Mouse (Mus musculus) liver, embryonic 16.5 days (tissue): Measurements from ENCODE around the gene Mllt10. TPM values are rescaled to one million over a fixed set of nuclear protein-coding genes. Genes with fewer than 3 reads are reported as not detected.

Experiments
- ATAC-seq: fragments of 200-750 bp; cut with Nextera tagmentation; 2 replicates; pipeline ENCODE4 v1.8.0; 2017; ENCODE audit warnings: low read depth, mild to moderate bottlenecking, moderate number of reproducible peaks, moderate library complexity
- H3K27ac ChIP-seq: fragments of 300-500 bp; sonication (generic); 2 replicates; pipeline ENCODE4 v1.5.1; 2014; ENCODE audit warnings: mild to moderate bottlenecking, low read length
- H3K27me3 ChIP-seq: fragments of 300-500 bp; sonication (generic); 2 replicates; pipeline ENCODE4 v1.6.1; 2014; ENCODE audit warnings: low read depth, low read length, mixed read lengths; ENCODE audit not compliant: control insufficient read depth, insufficient read depth
- H3K36me3 ChIP-seq: fragments of 300-500 bp; sonication (generic); 2 replicates; pipeline ENCODE4 v1.6.1; 2014; ENCODE audit warnings: mild to moderate bottlenecking; ENCODE audit not compliant: control insufficient read depth, insufficient read depth
- H3K4me1 ChIP-seq: fragments of 300-500 bp; sonication (generic); 2 replicates; pipeline ENCODE4 v1.6.1; 2014; ENCODE audit warnings: low read depth, low read length, mixed read lengths; ENCODE audit not compliant: control insufficient read depth
- H3K4me2 ChIP-seq: fragments of 300-500 bp; sonication (generic); 2 replicates; pipeline ENCODE4 v1.6.1; 2014; ENCODE audit warnings: low read depth, low read length, mixed read lengths
- H3K4me3 ChIP-seq: fragments of 300-500 bp; sonication (generic); 2 replicates; pipeline ENCODE4 v1.5.1; 2014; ENCODE audit warnings: low read depth, mild to moderate bottlenecking, low read length
- H3K9ac ChIP-seq: fragments of 300-500 bp; sonication (generic); 2 replicates; pipeline ENCODE4 v1.6.1; 2014; ENCODE audit warnings: low read depth, low read length
- H3K9me3 ChIP-seq: fragments of 300-500 bp; sonication (generic); replicated peaks from 2 replicates; pipeline ENCODE4 v1.6.1; 2016; ENCODE audit warnings: low read length; ENCODE audit not compliant: control insufficient read depth
- WGBS: fragments of 180-500 bp; shearing (Covaris S2); extraction: QIAGEN DNeasy Blood & Tissue Kit; methylation state at CpG from one replicate; pipeline ENCODE4 v1.1.7; 2014; ENCODE audit not compliant: insufficient replicate concordance; 5-methylcytosine and 5-hydroxymethylcytosine counted together
- polyA plus RNA-seq: library from polyadenylated mRNA; unstranded; fragments of >200 nt; fragmentation: Nextera tagmentation; extraction: Ambion mirVana; gene quantifications from 2 replicates; pipeline ENCODE4 v1.2.1, GENCODE M21; 2015

Mllt10 gene
- polyA plus RNA-seq, 1 experiment from 2014 or later = 23.8 TPM

GRCm38 (mm10) chr2:18053951-18054530 is 996 bp upstream of the Mllt10 start:
- peaks cover 18% of the 10 kb centered on the region for H3K4me1 ChIP-seq
- H3K9ac ChIP-seq = no peak overlapping the region
- no peaks in the 10 kb centered on the region for H3K36me3 ChIP-seq
- no peak for ATAC-seq
- H3K4me2 ChIP-seq = no peak overlapping the region
- no peak overlapping the region for H3K4me3 ChIP-seq
- 54% methylated on average over 2 of the region's 2 CpGs for WGBS
- peaks cover 36% of the 10 kb centered on the region for H3K27me3 ChIP-seq
- no peaks in the 10 kb centered on the region for H3K9me3 ChIP-seq
- no peak overlapping the region for H3K27ac ChIP-seq

DNA sequence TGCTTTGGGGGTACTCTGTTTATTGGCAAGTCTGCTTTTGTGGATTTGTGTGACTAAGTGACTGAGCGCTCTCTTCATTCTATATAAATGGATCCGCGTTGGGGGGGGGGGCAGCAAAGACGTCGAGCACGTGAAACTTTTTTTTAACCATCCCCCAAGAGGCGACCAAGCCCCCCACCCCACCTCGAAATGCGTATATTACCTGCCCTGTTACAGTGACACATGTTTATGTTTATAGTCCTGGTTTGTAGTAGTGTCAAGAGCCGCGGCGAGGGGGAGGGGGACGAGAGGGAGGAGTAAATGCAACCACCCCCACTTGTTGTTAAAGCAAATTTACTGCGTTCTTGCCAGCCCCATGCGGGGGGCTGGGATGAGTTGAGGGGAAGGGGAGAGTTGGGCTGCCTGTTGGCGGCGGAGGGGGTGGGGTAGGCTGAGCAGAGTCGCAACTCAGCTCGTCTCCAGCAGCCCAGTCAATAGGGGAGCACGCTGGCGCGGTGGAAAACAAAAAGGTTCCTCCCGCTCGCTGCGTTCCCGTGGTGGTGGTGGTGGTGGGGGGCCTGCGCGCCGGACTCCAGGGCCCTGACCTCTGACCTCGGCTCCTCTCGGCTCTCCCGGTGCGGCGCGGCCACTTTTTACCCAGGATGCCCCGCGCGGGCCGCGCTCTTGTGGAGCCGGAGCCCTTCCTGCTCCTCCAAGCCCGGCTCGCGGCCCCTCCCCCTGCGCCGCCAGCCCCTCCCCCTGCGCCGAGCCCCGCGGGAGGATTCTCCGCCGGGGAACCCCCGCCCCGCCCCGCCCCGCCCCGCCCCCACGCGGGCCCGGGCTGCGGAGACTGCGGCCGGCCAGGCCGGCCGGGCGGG is 1.1 kb downstream of the Mllt10 start:
- no peaks in the 10 kb centered on the region for H3K36me3 ChIP-seq
- H3K4me1 ChIP-seq = peaks cover 19% of the 10 kb centered on the region
- peak overlapping the region; percentile 87 for H3K4me2 ChIP-seq
- peak overlapping the region; percentile 99 for H3K27ac ChIP-seq
- peak overlapping the region; percentile 78 for H3K4me3 ChIP-seq
- peak overlapping the region; percentile 93 for H3K9ac ChIP-seq
- ATAC-seq = peak; percentile 12
- peaks cover 15% of the 10 kb centered on the region for H3K27me3 ChIP-seq
- under 1% methylated on average over 44 of the region's 66 CpGs for WGBS
- H3K9me3 ChIP-seq = no peaks in the 10 kb centered on the region

DNA sequence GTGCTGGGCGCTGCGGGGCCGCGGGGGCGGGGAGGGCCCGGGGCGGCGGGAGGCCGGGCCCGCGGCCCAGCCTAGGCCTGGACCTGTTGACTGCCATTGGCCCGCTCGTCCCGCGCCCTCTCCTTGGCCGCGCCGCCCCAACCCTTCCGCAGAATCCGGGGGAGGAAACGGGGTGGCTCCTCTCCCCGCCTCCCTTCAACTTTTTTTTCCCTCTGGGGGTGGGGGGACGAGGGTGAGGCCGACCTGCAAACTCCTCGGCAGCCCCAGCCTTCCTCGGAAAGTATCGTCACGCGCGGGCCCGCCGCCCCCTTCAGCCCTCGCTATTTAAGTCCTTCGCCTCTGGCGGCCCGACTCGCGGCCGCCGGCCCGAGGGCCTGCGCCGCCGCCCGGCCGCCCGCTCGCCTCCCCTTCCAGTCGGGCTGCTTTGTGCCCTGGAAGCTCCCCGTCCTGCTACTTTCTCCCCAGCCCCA is 1.8 kb downstream of the Mllt10 start:
- Histone ChIP-seq H3K9me3 (no peaks in the 10 kb centered on the region), H3K27ac (peak overlapping the region; percentile 99), H3K27me3 (peaks cover 9% of the 10 kb centered on the region), H3K9ac (peak overlapping the region; percentile 93), H3K4me1 (peaks cover 19% of the 10 kb centered on the region), H3K4me3 (peak overlapping the region; percentile 78), H3K36me3 (no peaks in the 10 kb centered on the region), H3K4me2 (peak overlapping the region; percentile 87)
- under 1% methylated on average over 38 of the region's 50 CpGs for WGBS
- ATAC-seq = peak; percentile 94

GRCm38 (mm10) chr2:18057336-18058145 is 2.5 kb downstream of the Mllt10 start:
- H3K4me3 ChIP-seq = peak overlapping the region; percentile 78
- H3K36me3 ChIP-seq = no peaks in the 10 kb centered on the region
- H3K9ac ChIP-seq = peak overlapping the region; percentile 93
- ATAC-seq = no peak
- H3K27ac ChIP-seq = peak overlapping the region; percentile 99
- under 1% methylated on average over 48 of the region's 48 CpGs for WGBS
- no peaks in the 10 kb centered on the region for H3K9me3 ChIP-seq
- peaks cover 8% of the 10 kb centered on the region for H3K27me3 ChIP-seq
- peaks cover 19% of the 10 kb centered on the region for H3K4me1 ChIP-seq
- H3K4me2 ChIP-seq = peak overlapping the region; percentile 87

DNA sequence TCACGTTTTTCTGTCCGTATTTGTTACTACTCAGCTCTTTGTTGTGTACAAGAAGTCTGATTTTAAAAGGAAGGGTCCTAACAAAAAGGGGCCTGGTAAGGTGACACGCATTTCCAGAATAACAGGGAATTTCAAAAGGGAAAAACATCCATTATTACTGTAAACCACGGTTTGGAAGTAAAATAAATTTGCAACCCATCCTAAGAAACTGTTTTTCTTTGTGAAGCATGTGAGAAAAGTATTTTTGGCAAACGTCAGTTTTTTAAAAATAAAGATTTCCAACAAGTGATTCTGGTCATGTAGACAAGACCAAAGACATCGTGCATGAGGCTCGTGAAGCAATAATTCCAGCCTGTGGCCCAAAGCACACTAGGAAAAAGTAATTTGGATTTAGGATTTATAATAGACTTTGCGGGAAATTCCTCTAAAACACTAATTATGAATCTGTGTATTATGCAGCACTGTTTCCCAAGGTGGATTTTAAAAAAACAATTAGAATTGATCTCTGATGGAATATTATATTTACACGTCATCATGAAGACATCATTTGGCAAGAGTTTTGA is 3.2 kb downstream of the Mllt10 start:
- Histone ChIP-seq H3K36me3 (no peaks in the 10 kb centered on the region), H3K4me3 (peak overlapping the region; percentile 78), H3K27ac (peak overlapping the region; percentile 99), H3K9ac (peak overlapping the region; percentile 93), H3K9me3 (no peaks in the 10 kb centered on the region), H3K4me1 (peaks cover 19% of the 10 kb centered on the region), H3K27me3 (peaks cover 7% of the 10 kb centered on the region), H3K4me2 (peak overlapping the region; percentile 87)
- WGBS = 28% methylated on average over 9 of the region's 9 CpGs
- no peak for ATAC-seq

DNA sequence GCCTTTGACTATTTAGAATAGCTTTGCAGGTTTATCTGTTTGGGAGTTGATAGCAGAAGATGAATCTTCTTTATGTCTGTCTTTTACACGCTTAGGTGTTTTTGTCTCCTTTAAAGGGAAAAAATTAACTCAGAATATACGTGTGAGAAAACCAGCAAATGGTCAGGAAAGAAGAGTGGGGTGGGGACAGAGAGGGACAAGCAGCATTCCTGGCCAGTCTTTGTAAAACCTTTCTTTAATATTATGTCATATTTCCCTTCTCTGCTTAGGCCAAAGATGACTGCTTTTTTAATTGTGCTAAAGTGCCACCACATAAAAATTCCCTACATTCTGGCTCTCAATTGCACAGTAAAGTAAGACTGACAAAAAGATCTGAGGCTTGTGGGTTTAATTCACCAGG is 4.0 kb downstream of the Mllt10 start:
- Histone ChIP-seq H3K9me3 (no peaks in the 10 kb centered on the region), H3K4me2 (no peak overlapping the region), H3K9ac (no peak overlapping the region), H3K36me3 (no peaks in the 10 kb centered on the region), H3K4me1 (peaks cover 19% of the 10 kb centered on the region), H3K27ac (no peak overlapping the region), H3K27me3 (peaks cover 3% of the 10 kb centered on the region), H3K4me3 (no peak overlapping the region)
- no peak for ATAC-seq
- WGBS = 32% methylated on average over 2 of the region's 2 CpGs

GRCm38 (mm10) chr2:18059891-18060290 is 4.9 kb downstream of the Mllt10 start:
- Histone ChIP-seq H3K27me3 (no peaks in the 10 kb centered on the region), H3K9me3 (no peaks in the 10 kb centered on the region), H3K4me1 (peaks cover 19% of the 10 kb centered on the region), H3K9ac (no peak overlapping the region), H3K27ac (no peak overlapping the region), H3K4me3 (no peak overlapping the region), H3K36me3 (no peaks in the 10 kb centered on the region), H3K4me2 (no peak overlapping the region)
- WGBS = 70% methylated on average over 1 of the region's 1 CpGs
- ATAC-seq = no peak

- Histone ChIP-seq H3K27ac (no peak overlapping the region), H3K9me3 (no peaks in the 10 kb centered on the region), H3K4me2 (no peak overlapping the region), H3K27me3 (no peaks in the 10 kb centered on the region), H3K4me3 (no peak overlapping the region), H3K9ac (no peak overlapping the region), H3K36me3 (no peaks in the 10 kb centered on the region), H3K4me1 (peaks cover 15% of the 10 kb centered on the region)
- no peak for ATAC-seq
- WGBS = 80% methylated on average over 1 of the region's 1 CpGs
Measured at GRCm38 (mm10) chr2:18060396-18060795, 5.4 kb downstream of the Mllt10 start.
